Mouse (Mus musculus): Measurements from ENCODE around the gene Mob3c. TPM values are rescaled to one million over a fixed set of nuclear protein-coding genes. Genes with fewer than 3 reads are reported as not detected.

Mob3c gene
- polyA plus RNA-seq, 1 experiment from 2014 or later = 8.1 TPM

DNA sequence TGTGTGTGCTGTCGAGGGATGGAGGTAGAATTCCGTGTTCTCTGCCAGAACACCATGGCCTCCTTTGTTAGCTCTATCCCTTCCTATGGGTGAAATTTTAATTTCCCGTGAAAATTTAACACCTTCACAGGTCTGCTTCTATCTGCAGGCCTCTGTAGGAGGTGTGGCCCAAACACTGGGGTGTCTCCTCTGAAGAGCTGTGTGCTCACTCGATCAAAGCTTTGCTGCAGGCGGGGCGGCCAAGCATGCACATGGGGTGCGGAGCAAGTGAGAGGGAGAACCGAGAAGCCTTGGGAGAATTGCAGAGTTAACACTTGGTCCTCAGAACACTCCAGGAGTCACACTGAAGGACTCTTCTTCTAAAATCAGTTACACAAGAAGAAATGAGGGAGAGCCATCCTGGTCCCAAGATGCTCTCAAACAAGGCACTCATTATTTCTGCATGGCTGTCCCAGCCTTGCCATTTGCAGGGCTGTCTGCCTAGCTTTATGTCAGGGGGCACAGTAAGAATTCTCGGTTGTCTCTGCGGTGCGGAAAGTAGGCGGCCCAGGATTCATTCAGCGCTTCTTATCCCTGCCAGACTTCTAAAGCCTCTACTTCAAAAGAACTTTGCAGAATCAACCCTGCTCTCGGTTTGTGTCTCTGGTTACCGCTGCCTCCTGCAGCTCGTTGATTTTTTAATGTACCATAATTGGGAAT, 41.8 kb downstream of the Mob3c start:
- WGBS = 54% methylated on average over 16 of the region's 16 CpGs

DNA sequence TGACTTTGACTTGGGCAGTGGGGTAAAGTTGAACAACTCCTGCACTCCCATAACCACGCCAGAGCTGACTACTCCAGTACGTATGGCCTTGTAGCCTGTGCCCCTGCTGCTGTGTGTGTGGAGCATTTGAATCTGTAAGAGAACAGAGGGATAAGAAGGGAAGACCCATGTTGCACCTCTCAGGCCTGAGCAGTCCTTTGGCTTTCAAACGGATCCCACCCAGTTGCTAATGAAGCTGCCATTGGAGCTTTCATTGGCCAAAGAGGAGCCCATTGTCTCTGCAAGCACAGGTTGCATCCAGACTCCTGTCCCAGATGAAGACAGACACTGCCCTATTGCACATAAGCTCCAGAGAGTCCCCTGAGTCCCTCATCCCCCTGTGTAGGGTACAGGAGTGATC, 45.3 kb downstream of the Mob3c start:
- no peak overlapping the region for H3K4me3 ChIP-seq (ENCODE audit: low read depth, low read length)
- peaks cover 10% of the 10 kb centered on the region for H3K36me3 ChIP-seq (ENCODE audit: control insufficient read depth, insufficient read depth, low read length)
- no peak overlapping the region for H3K4me2 ChIP-seq (replicated peaks; ENCODE audit: low read depth)
- no peak for ATAC-seq (ENCODE audit: low FRiP score, low TSS enrichment)
- H3K4me1 ChIP-seq (replicated peaks; ENCODE audit: control insufficient read depth, insufficient read depth) = no peaks in the 10 kb centered on the region
- no peak overlapping the region for H3K27ac ChIP-seq (replicated peaks)
- TF ChIP-seq CTCF (IDR thresholded peaks at IDR 0.05; ENCODE audit: low read depth) = no peak
- no peaks in the 10 kb centered on the region for H3K27me3 ChIP-seq (ENCODE audit: control insufficient read depth, insufficient read depth, low read length)
- no peak for DNase-seq (ENCODE audit: low spot score)
- WGBS = 90% methylated on average over 3 of the region's 3 CpGs
- H3K9me3 ChIP-seq (ENCODE audit: control insufficient read depth, low read length) = no peaks in the 10 kb centered on the region
- no peak overlapping the region for H3K9ac ChIP-seq (ENCODE audit: low read length)

More for the DNA sequence above, 41.8 kb downstream of the Mob3c start:
- Histone ChIP-seq H3K27me3 (ENCODE audit: control insufficient read depth, insufficient read depth, low read length) (no peaks in the 10 kb centered on the region), H3K9ac (ENCODE audit: low read length) (no peak overlapping the region), H3K27ac (replicated peaks) (no peak overlapping the region), H3K9me3 (ENCODE audit: control insufficient read depth, low read length) (no peaks in the 10 kb centered on the region), H3K4me2 (replicated peaks; ENCODE audit: low read depth) (no peak overlapping the region), H3K4me3 (ENCODE audit: low read depth, low read length) (no peak overlapping the region), H3K36me3 (ENCODE audit: control insufficient read depth, insufficient read depth, low read length) (peaks cover 7% of the 10 kb centered on the region), H3K4me1 (replicated peaks; ENCODE audit: control insufficient read depth, insufficient read depth) (no peaks in the 10 kb centered on the region)
- DNase-seq (ENCODE audit: low spot score) (no peak), ATAC-seq (ENCODE audit: low FRiP score, low TSS enrichment) (no peak)
- TF ChIP-seq EP300 (optimal IDR thresholded peaks at IDR 0.05) = no peak
- TF ChIP-seq CTCF (IDR thresholded peaks at IDR 0.05; ENCODE audit: low read depth) = no peak

DNA sequence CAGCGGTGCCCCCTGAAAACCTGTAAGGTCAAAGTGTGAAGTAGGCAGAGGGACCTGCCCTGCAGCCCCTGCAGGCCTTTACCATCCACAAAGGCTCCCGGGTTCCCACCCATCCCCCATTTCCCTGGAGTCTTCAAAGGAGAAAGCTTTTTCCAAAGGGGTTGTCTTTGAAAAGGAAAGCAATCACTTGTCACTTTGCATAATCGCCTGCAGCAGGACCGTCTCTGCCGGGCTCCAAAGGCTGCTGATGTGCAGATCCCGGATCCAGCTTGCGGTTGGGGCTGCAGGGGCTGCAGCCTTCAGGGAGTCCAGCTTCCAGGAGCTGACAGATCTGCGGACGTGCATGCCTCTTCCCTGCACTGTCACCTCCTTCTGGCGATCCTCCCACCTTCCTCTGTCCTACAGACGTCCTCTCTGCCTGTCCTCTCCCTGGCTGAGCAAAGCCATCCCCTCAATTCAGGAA, 50.4 kb downstream of the Mob3c start:
- no peak for TF ChIP-seq CTCF (IDR thresholded peaks at IDR 0.05; ENCODE audit: low read depth)
- no peak for TF ChIP-seq EP300 (optimal IDR thresholded peaks at IDR 0.05)
- no peak for ATAC-seq (ENCODE audit: low FRiP score, low TSS enrichment)

DNA sequence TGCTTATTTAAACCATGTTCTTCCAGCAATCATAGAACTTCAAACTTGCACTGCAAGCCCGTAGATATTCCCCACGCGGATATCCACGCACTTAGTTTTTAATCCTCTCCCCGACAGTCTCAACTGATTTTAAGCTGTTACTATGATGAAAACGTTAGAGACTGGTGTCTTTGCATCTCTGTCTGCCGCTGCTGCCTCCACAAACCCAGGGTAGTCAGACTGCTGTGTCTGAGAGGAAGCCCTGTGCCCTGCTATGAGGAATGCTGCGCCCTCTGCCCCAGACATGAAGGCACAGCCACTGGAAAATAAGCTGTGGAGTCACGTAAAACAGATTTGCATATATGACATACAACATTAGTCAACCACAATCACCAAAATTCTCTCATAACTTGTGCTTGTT, 50.9 kb downstream of the Mob3c start:
- H3K36me3 ChIP-seq (ENCODE audit: control insufficient read depth, insufficient read depth, low read length) = peaks cover 5% of the 10 kb centered on the region; the same call in 1 of the 2 replicates
- no peaks in the 10 kb centered on the region for H3K4me1 ChIP-seq (replicated peaks; ENCODE audit: control insufficient read depth, insufficient read depth)
- no peak overlapping the region for H3K4me3 ChIP-seq (ENCODE audit: low read depth, low read length)
- H3K9ac ChIP-seq (ENCODE audit: low read length) = no peak overlapping the region
- no peaks in the 10 kb centered on the region for H3K9me3 ChIP-seq (ENCODE audit: control insufficient read depth, low read length)
- H3K27ac ChIP-seq (replicated peaks) = no peak overlapping the region
- ATAC-seq (ENCODE audit: low FRiP score, low TSS enrichment) (no peak), DNase-seq (ENCODE audit: low spot score) (no peak)
- H3K27me3 ChIP-seq (ENCODE audit: control insufficient read depth, insufficient read depth, low read length) = no peaks in the 10 kb centered on the region
- H3K4me2 ChIP-seq (replicated peaks; ENCODE audit: low read depth) = no peak overlapping the region
- no peak for TF ChIP-seq EP300 (optimal IDR thresholded peaks at IDR 0.05)
- TF ChIP-seq CTCF (IDR thresholded peaks at IDR 0.05; ENCODE audit: low read depth) = no peak
- WGBS = 52% methylated on average over 9 of the region's 9 CpGs

More for the DNA sequence above, 50.4 kb downstream of the Mob3c start:
- Histone ChIP-seq H3K27ac (replicated peaks) (no peak overlapping the region), H3K4me1 (replicated peaks; ENCODE audit: control insufficient read depth, insufficient read depth) (no peaks in the 10 kb centered on the region), H3K27me3 (ENCODE audit: control insufficient read depth, insufficient read depth, low read length) (no peaks in the 10 kb centered on the region), H3K9ac (ENCODE audit: low read length) (no peak overlapping the region), H3K36me3 (ENCODE audit: control insufficient read depth, insufficient read depth, low read length) (peaks cover 5% of the 10 kb centered on the region; the same call in 1 of the 2 replicates), H3K4me3 (ENCODE audit: low read depth, low read length) (no peak overlapping the region), H3K4me2 (replicated peaks; ENCODE audit: low read depth) (no peak overlapping the region), H3K9me3 (ENCODE audit: control insufficient read depth, low read length) (no peaks in the 10 kb centered on the region)
- DNase-seq (ENCODE audit: low spot score) = no peak
- WGBS = 14% methylated on average over 11 of the region's 11 CpGs

DNA sequence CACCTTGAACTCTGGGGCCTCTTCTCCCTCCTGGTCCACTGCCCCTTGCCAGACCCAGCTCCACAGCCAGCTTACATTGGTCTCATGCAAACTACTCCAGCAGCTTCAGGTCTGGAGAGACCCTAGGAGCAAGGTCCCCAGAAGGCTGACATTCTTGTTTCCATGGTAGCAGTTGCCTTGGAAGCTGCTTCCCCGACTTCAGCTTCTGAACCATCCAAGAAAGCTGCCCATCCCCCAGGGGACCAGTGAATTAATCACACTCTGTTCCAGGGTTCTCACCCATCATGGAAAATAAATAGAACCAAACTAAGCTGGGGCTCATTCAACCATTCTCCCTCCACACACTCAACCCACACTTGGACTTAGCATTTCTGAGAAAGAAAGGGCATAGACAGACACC, 53.3 kb downstream of the Mob3c start:
- no peak for DNase-seq (ENCODE audit: low spot score)
- Histone ChIP-seq H3K4me2 (replicated peaks; ENCODE audit: low read depth) (no peak overlapping the region), H3K9ac (ENCODE audit: low read length) (no peak overlapping the region), H3K36me3 (ENCODE audit: control insufficient read depth, insufficient read depth, low read length) (peaks cover 3% of the 10 kb centered on the region; the same call in 1 of the 2 replicates), H3K4me3 (ENCODE audit: low read depth, low read length) (no peak overlapping the region), H3K4me1 (replicated peaks; ENCODE audit: control insufficient read depth, insufficient read depth) (no peaks in the 10 kb centered on the region), H3K27ac (replicated peaks) (no peak overlapping the region), H3K9me3 (ENCODE audit: control insufficient read depth, low read length) (no peaks in the 10 kb centered on the region), H3K27me3 (ENCODE audit: control insufficient read depth, insufficient read depth, low read length) (no peaks in the 10 kb centered on the region)
- TF ChIP-seq EP300 (optimal IDR thresholded peaks at IDR 0.05) = no peak
- no peak for TF ChIP-seq CTCF (IDR thresholded peaks at IDR 0.05; ENCODE audit: low read depth)
- WGBS = 13% methylated on average over 1 of the region's 1 CpGs
- ATAC-seq (ENCODE audit: low FRiP score, low TSS enrichment) = no peak

DNA sequence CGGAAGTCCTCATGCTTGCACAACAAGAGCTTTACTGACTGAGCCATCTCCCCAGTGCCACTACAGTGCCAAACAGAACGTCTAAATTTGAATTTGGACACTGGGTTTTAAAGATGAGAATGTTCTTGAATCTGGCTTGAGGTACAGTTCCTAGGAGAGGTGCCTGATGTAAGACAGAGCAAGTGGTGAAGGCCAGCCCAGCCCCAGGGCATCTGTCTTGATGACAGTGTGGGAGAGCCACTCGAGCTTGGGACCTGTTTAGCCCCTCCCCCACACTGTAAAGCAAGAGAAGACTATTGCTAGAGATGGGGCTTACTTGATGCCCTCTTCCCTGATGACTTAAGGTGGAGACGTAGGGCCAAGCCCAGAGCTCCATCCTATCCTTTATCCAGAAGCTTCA, 54.3 kb downstream of the Mob3c start:
- WGBS = 45% methylated on average over 4 of the region's 4 CpGs
- H3K9ac ChIP-seq (ENCODE audit: low read length) = no peak overlapping the region
- DNase-seq (ENCODE audit: low spot score) (no peak), ATAC-seq (ENCODE audit: low FRiP score, low TSS enrichment) (no peak)
- no peaks in the 10 kb centered on the region for H3K4me1 ChIP-seq (replicated peaks; ENCODE audit: control insufficient read depth, insufficient read depth)
- H3K4me2 ChIP-seq (replicated peaks; ENCODE audit: low read depth) = no peak overlapping the region
- H3K36me3 ChIP-seq (ENCODE audit: control insufficient read depth, insufficient read depth, low read length) = no peaks in the 10 kb centered on the region; the same call in 1 of the 2 replicates
- H3K27me3 ChIP-seq (ENCODE audit: control insufficient read depth, insufficient read depth, low read length) = no peaks in the 10 kb centered on the region
- no peaks in the 10 kb centered on the region for H3K9me3 ChIP-seq (ENCODE audit: control insufficient read depth, low read length)
- no peak overlapping the region for H3K27ac ChIP-seq (replicated peaks)
- TF ChIP-seq CTCF (IDR thresholded peaks at IDR 0.05; ENCODE audit: low read depth) (no peak), EP300 (optimal IDR thresholded peaks at IDR 0.05) (no peak)
- H3K4me3 ChIP-seq (ENCODE audit: low read depth, low read length) = no peak overlapping the region
